Mouse (Mus musculus) liver, embryonic 14.5 days (tissue): Measurements from ENCODE around the gene Pkd1l1.

Experiments used
- CTCF ChIP-seq: IDR thresholded peaks from 2 replicates; pipeline ENCODE4 v1.5.1; 2016; ENCODE audit warnings: antibody characterized with exemption, low read depth, control low read depth
- EP300 ChIP-seq: IDR thresholded peaks from 2 replicates; pipeline ENCODE4 v1.6.1; 2016; ENCODE audit warnings: antibody characterized with exemption, low read depth

DNA sequence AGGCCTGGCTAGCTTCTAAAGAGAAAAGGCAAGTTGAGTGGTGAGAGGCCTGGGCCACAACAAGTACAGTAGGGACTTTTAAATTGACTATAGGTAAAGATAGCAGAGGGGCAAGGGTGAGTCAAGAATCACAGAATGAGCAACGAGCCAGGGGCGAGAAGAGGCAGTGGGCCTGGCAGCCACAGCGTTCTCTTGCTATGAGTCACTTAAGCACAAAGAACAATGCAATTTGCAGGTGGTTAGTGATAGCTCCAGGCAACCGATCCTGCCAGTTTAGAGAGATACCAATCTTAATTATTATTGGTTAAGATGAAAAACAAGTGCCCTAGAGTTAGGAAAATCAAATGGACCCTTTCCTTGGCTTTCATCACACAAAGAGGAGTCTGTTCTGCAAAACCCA lies 142.5 kb downstream of the Pkd1l1 start:
- no peak for TF ChIP-seq CTCF
- TF ChIP-seq EP300: no peak
